Mouse (Mus musculus): ENCODE results near the gene Olfml2b. TPM values are rescaled to one million over a fixed set of nuclear protein-coding genes. Genes with fewer than 3 reads are reported as not detected.
A peak's percentile ranks its signal among the peaks of the same experiment; 100 is the strongest.

The Olfml2b gene
- total RNA-seq, 1 experiment: 2.2 TPM

DNA sequence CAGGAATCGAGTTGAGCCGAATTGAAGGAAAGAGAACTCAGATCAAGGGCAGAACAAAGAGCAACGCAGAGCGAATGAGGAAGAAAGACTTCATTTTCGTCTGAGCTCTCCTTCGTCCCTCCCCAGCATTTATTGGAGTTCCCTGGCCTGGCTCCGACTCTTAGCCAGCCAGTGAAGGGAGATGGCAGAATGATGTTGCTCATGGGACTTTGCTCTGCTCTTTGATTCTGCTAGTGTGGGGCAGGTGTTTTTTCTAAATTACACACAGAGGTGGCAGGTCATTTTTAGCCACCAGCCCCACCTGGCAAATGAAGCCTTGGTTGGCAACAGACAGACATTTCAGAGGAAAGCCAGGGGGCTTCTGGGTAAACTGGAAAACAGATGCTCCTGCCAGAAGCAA lies 5.4 kb upstream of the Olfml2b start:
- no peaks in the 10 kb centered on the region for H3K36me3 ChIP-seq (ENCODE audit: control insufficient read depth, insufficient read depth, low read length, poor library complexity, severe bottlenecking)
- no peak overlapping the region for H3K27ac ChIP-seq (ENCODE audit: insufficient read depth, low read depth, low read length, poor library complexity, severe bottlenecking)
- no peaks in the 10 kb centered on the region for H3K9me3 ChIP-seq (ENCODE audit: control insufficient read depth, insufficient read depth, low read depth, low read length)
- no peak overlapping the region for H3K9ac ChIP-seq (ENCODE audit: insufficient read depth, low read depth, low read length, poor library complexity, severe bottlenecking)
- in situ Hi-C loops (cut with MboI; ENCODE audit: low sequenced_read_pairs in 2 of 2, unreplicated experiment in 2 of 2): no loop called here
- H3K4me3 ChIP-seq (ENCODE audit: insufficient read depth in 1 of 2, low read depth in 1 of 2, low read length in 2 of 2, poor library complexity in 1 of 2, severe bottlenecking in 1 of 2): no peak overlapping the region
- no peak for DNase-seq (ENCODE audit: low read depth, low spot score)
- TF ChIP-seq CHD2 (IDR thresholded peaks at IDR 0.05; ENCODE audit: low read depth, low read length) (no peak), HCFC1 (IDR thresholded peaks at IDR 0.05; ENCODE audit: borderline replicate concordance, insufficient read depth, low read length) (no peak)
- H3K4me1 ChIP-seq (ENCODE audit: control insufficient read depth in 2 of 2, insufficient read depth in 2 of 2, low read length in 2 of 2, poor library complexity in 1 of 2): no peaks in the 10 kb centered on the region

DNA sequence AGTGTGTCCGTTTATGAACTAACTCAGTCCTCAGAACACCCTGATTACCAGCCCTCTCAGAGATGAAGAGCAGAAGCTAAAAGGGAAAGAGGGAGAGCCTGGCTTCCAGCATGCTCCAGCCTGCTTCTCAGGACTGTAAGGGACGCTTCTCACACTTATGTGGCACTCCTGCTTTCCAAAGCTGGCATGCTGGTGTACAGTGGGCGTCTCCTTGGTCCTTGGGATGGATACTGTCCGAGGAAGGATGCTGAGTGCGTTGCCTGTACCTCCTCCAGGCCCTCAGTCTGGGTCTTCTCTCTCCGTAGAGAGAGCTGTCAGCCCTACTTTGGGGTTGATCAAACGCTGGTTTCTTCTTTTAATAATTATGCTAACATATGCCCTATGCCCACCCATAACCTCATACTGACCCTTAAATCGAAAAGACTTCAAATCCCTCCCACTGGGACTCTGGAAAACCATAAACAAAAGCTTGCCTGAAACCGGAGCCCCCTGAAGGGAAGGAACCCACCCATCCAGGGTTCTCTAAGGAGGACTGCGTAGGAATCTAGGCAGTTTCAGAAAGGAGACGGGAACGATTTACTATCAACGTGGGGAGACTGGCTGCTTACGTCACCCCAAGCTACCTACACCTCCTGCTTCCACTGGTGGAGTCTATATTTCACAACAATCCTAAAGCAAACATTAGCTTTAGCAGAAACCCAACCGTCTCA lies 1.7 kb downstream of the Olfml2b start:
- TF ChIP-seq CHD2 (IDR thresholded peaks at IDR 0.05; ENCODE audit: low read depth, low read length) (no peak), ZC3H11A (IDR thresholded peaks at IDR 0.05; ENCODE audit: borderline replicate concordance, low read depth, low read length) (no peak), ZNF384 (IDR thresholded peaks at IDR 0.05; ENCODE audit: low read depth, low read length) (no peak), HCFC1 (IDR thresholded peaks at IDR 0.05; ENCODE audit: borderline replicate concordance, insufficient read depth, low read length) (no peak), MAFK (IDR thresholded peaks at IDR 0.05; ENCODE audit: insufficient read depth, low read depth, low read length) (no peak)
- Histone ChIP-seq H3K27ac (ENCODE audit: insufficient read depth, low read depth, low read length, poor library complexity, severe bottlenecking) (no peak overlapping the region), H3K36me3 (ENCODE audit: control insufficient read depth, insufficient read depth, low read length, poor library complexity, severe bottlenecking) (no peaks in the 10 kb centered on the region), H3K9ac (ENCODE audit: insufficient read depth, low read depth, low read length, poor library complexity, severe bottlenecking) (no peak overlapping the region), H3K9me3 (ENCODE audit: control insufficient read depth, insufficient read depth, low read depth, low read length) (no peaks in the 10 kb centered on the region), H3K4me1 (ENCODE audit: control insufficient read depth in 2 of 2, insufficient read depth in 2 of 2, low read length in 2 of 2, poor library complexity in 1 of 2) (peaks cover 0 to 2% of the 10 kb centered on the region in 2 experiments; a peak in 2 of 4 replicates), H3K4me3 (ENCODE audit: insufficient read depth in 1 of 2, low read depth in 1 of 2, low read length in 2 of 2, poor library complexity in 1 of 2, severe bottlenecking in 1 of 2) (no peak overlapping the region)
- in situ Hi-C loops (cut with MboI; ENCODE audit: low sequenced_read_pairs in 2 of 2, unreplicated experiment in 2 of 2): no loop called here
- no peak for DNase-seq (ENCODE audit: low read depth, low spot score)

DNA sequence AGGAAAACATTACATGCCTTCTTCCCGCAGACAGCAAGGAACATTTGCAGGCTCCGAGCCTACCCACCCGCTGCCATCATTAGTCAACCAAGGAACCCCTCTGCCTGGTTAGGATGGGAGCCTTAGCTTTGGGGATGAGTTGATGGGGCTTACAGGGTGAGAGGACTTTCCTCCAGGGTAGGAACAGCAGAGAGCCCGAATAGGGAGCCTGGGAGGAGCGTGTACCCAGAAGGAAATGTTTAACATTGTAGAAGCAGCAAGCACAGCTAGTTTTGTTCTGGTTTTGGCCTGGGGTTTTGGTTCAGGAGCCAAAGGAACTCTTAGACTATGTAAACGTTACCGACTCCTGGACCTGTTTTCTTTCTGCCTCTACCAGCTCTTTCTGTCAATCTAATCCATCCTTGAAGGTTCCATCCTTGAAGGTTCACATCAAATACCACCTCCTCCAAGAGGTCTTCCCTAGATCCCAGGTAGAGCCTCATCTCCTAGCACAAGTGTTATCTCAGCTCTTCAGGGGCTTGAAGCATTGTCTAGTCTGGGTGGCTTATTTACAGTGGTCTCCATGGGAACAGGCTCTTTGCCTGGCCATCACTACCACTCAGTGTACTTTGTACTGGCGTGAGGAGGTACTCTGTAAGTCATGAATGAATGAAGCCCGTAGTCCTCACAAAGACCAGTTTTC lies 2.4 kb downstream of the Olfml2b start:
- no peak for DNase-seq (ENCODE audit: low read depth, low spot score)
- peaks cover 0 to 5% of the 10 kb centered on the region in 2 experiments for H3K4me1 ChIP-seq (ENCODE audit: control insufficient read depth in 2 of 2, insufficient read depth in 2 of 2, low read length in 2 of 2, poor library complexity in 1 of 2)
- in situ Hi-C loops (cut with MboI; ENCODE audit: low sequenced_read_pairs in 2 of 2, unreplicated experiment in 2 of 2): no loop called here
- no peaks in the 10 kb centered on the region for H3K36me3 ChIP-seq (ENCODE audit: control insufficient read depth, insufficient read depth, low read length, poor library complexity, severe bottlenecking)
- H3K27ac ChIP-seq (ENCODE audit: insufficient read depth, low read depth, low read length, poor library complexity, severe bottlenecking): no peak overlapping the region
- H3K9me3 ChIP-seq (ENCODE audit: control insufficient read depth, insufficient read depth, low read depth, low read length): no peaks in the 10 kb centered on the region
- no peak for TF ChIP-seq HCFC1 (IDR thresholded peaks at IDR 0.05; ENCODE audit: borderline replicate concordance, insufficient read depth, low read length)
- H3K9ac ChIP-seq (ENCODE audit: insufficient read depth, low read depth, low read length, poor library complexity, severe bottlenecking): no peak overlapping the region
- H3K4me3 ChIP-seq (ENCODE audit: insufficient read depth in 1 of 2, low read depth in 1 of 2, low read length in 2 of 2, poor library complexity in 1 of 2, severe bottlenecking in 1 of 2): no peak overlapping the region

DNA sequence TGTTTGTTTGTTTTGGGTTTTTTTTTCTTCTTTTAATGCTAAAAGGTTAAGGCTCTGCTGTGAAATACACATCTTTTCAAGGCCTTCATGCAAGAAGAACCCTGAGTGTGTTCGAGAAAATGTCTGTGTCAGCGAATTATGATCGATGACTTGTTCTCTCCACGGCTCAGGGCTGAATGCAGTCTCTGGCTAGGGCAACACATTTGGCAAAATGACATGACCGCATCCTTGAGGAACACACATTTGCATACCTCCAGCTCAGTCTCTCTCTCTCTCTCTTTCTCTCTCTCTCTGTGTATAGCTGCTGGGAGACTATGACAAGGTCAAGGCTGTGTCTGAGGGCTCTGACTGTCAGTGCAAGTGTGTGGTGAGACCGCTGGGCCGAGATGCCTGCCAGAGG lies 3.0 kb downstream of the Olfml2b start:
- Histone ChIP-seq H3K9me3 (ENCODE audit: control insufficient read depth, insufficient read depth, low read depth, low read length) (no peaks in the 10 kb centered on the region), H3K9ac (ENCODE audit: insufficient read depth, low read depth, low read length, poor library complexity, severe bottlenecking) (no peak overlapping the region), H3K4me1 (ENCODE audit: control insufficient read depth in 2 of 2, insufficient read depth in 2 of 2, low read length in 2 of 2, poor library complexity in 1 of 2) (peaks cover 2 to 7% of the 10 kb centered on the region in 2 experiments), H3K36me3 (ENCODE audit: control insufficient read depth, insufficient read depth, low read length, poor library complexity, severe bottlenecking) (no peaks in the 10 kb centered on the region), H3K27ac (ENCODE audit: insufficient read depth, low read depth, low read length, poor library complexity, severe bottlenecking) (no peak overlapping the region), H3K4me3 (ENCODE audit: insufficient read depth in 1 of 2, low read depth in 1 of 2, low read length in 2 of 2, poor library complexity in 1 of 2, severe bottlenecking in 1 of 2) (no peak overlapping the region)
- in situ Hi-C loops (cut with MboI; ENCODE audit: low sequenced_read_pairs in 2 of 2, unreplicated experiment in 2 of 2): no loop called here
- TF ChIP-seq ZC3H11A (IDR thresholded peaks at IDR 0.05; ENCODE audit: borderline replicate concordance, low read depth, low read length) (no peak), MAFK (IDR thresholded peaks at IDR 0.05; ENCODE audit: insufficient read depth, low read depth, low read length) (peak; percentile 67)
- DNase-seq (ENCODE audit: low read depth, low spot score): no peak

DNA sequence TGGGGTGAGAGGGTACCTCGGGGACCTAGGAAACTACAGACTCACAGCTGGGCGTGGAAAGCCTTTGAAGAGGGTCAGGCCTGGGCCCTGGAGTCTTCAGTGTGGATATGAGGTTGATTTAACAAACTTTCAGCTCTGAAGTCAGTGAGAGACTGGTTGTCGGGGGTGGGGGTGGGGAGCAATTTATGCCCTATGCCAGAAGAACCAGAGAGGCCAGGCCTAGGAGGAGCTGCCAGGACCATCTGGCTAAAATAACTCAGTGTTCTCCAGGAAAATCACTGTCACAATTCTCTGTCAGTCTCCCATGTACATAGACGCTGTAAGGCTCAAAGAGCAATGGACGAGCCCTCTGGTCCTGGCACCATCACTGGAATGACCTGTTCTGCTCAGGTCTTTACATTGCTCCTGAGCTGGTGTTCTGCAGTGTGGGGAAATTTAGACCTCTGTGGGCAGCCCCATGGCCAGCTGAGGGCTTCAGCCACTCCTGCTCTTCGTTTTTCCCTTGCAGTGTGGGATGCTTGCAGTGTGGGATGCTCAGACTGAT lies 3.7 kb downstream of the Olfml2b start:
- Histone ChIP-seq H3K9ac (ENCODE audit: insufficient read depth, low read depth, low read length, poor library complexity, severe bottlenecking) (no peak overlapping the region), H3K36me3 (ENCODE audit: control insufficient read depth, insufficient read depth, low read length, poor library complexity, severe bottlenecking) (no peaks in the 10 kb centered on the region), H3K27ac (ENCODE audit: insufficient read depth, low read depth, low read length, poor library complexity, severe bottlenecking) (no peak overlapping the region), H3K4me3 (ENCODE audit: insufficient read depth in 1 of 2, low read depth in 1 of 2, low read length in 2 of 2, poor library complexity in 1 of 2, severe bottlenecking in 1 of 2) (no peak overlapping the region), H3K4me1 (ENCODE audit: control insufficient read depth in 2 of 2, insufficient read depth in 2 of 2, low read length in 2 of 2, poor library complexity in 1 of 2) (peaks cover 4 to 7% of the 10 kb centered on the region in 2 experiments), H3K9me3 (ENCODE audit: control insufficient read depth, insufficient read depth, low read depth, low read length) (no peaks in the 10 kb centered on the region)
- in situ Hi-C loops (cut with MboI; ENCODE audit: low sequenced_read_pairs in 2 of 2, unreplicated experiment in 2 of 2): no loop called here
- no peak for TF ChIP-seq HCFC1 (IDR thresholded peaks at IDR 0.05; ENCODE audit: borderline replicate concordance, insufficient read depth, low read length)
- TF ChIP-seq MAFK (IDR thresholded peaks at IDR 0.05; ENCODE audit: insufficient read depth, low read depth, low read length): no peak
- TF ChIP-seq ZNF384 (IDR thresholded peaks at IDR 0.05; ENCODE audit: low read depth, low read length): no peak
- no peak for TF ChIP-seq ZC3H11A (IDR thresholded peaks at IDR 0.05; ENCODE audit: borderline replicate concordance, low read depth, low read length)
- TF ChIP-seq CHD2 (IDR thresholded peaks at IDR 0.05; ENCODE audit: low read depth, low read length): no peak
- no peak for DNase-seq (ENCODE audit: low read depth, low spot score)

All from ES-E14 (cell line).